Mouse (Mus musculus) C2C12 (cell line): ENCODE measurements around the gene Hipk2. TPM values are rescaled to one million over a fixed set of nuclear protein-coding genes. Genes with fewer than 3 reads are reported as not detected.

Experiments
- H3K27me3 ChIP-seq: one replicate; pipeline ENCODE4 v1.6.1; 2011; ENCODE audit not compliant: control insufficient read depth, insufficient read depth, insufficient read length
- H3K36me3 ChIP-seq: one replicate; pipeline ENCODE4 v1.6.1; 2011; ENCODE audit not compliant: control insufficient read depth, insufficient read depth
- H3K4me3 ChIP-seq: one replicate; pipeline ENCODE4 v1.5.1; 2011; ENCODE audit warnings: mild to moderate bottlenecking, control low read depth; ENCODE audit not compliant: poor library complexity, insufficient read depth, severe bottlenecking
- H3K79me2 ChIP-seq: one replicate; pipeline ENCODE4 v1.6.1; 2011; ENCODE audit not compliant: control insufficient read depth, insufficient read depth
- H3K79me3 ChIP-seq: one replicate; pipeline ENCODE4 v1.6.1; 2011; ENCODE audit warnings: low read depth, control low read depth
- H3ac ChIP-seq: one replicate; pipeline ENCODE3; 2011; ENCODE audit warnings: low read depth; ENCODE audit not compliant: control insufficient read depth, insufficient read length
- CEBPB ChIP-seq: IDR thresholded peaks from one replicate; pipeline ENCODE4 v1.6.1; 2011; ENCODE audit warnings: low read depth, mild to moderate bottlenecking, control low read depth, moderate library complexity
- CTCF ChIP-seq: IDR thresholded peaks from one replicate; pipeline ENCODE4 v1.5.1; 2011; ENCODE audit not compliant: control insufficient read depth, insufficient read depth, insufficient read length
- FOSL1 ChIP-seq: IDR thresholded peaks from one replicate; pipeline ENCODE4 v1.8.0; 2011; ENCODE audit warnings: mild to moderate bottlenecking, low read length; ENCODE audit not compliant: poor library complexity, insufficient read depth, severe bottlenecking
- MAX ChIP-seq: IDR thresholded peaks from one replicate; pipeline ENCODE4 v1.6.1; 2011; ENCODE audit warnings: mild to moderate bottlenecking, control low read depth
- MYOD1 ChIP-seq: IDR thresholded peaks from one replicate; pipeline ENCODE4 v1.6.1; 2011; ENCODE audit warnings: low read depth; ENCODE audit not compliant: control insufficient read depth, insufficient read length
- MYOG ChIP-seq: IDR thresholded peaks from one replicate; pipeline ENCODE4 v1.6.1; 2011; ENCODE audit not compliant: control insufficient read depth, insufficient read length; ENCODE audit errors: extremely low read depth
- USF1 ChIP-seq: IDR thresholded peaks from one replicate; pipeline ENCODE4 v1.6.1; 2011; ENCODE audit warnings: low read depth, mild to moderate bottlenecking, control low read depth, moderate library complexity
- polyA plus RNA-seq: library from polyadenylated mRNA; unstranded; fragments of >200 nt; fragmentation: generic; extraction: Trizol; gene quantifications from one replicate; pipeline ENCODE4 v1.2.1, GENCODE M21; 2012; ENCODE audit warnings: missing spikeins

Gene Hipk2
- polyA plus RNA-seq, 1 experiment = 13.6 TPM

DNA sequence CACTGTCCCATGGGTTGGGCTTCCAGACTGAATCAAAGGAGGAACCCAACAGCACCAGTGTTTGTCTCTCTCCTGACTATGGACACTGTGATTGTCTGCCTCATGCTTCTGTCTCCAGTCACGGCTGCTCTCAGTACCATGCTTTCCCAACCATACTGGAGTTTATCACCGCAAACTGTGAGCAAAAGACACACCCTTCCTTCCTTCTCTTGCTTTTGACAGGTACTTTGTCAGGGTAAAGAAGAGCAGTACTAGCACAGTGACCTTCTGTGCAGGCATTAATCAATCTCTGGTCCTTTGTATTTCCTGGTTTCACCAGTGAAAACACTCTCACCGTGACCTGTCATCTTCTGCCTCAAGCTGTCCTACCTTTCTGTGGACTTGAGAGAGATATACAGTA, 25.7 kb upstream of the Hipk2 start:
- no peak overlapping the region for H3ac ChIP-seq
- no peak for TF ChIP-seq USF1
- no peak for TF ChIP-seq CTCF
- no peak for TF ChIP-seq MYOG
- no peak for TF ChIP-seq CEBPB
- no peak for TF ChIP-seq MYOD1
- TF ChIP-seq FOSL1 = no peak
- TF ChIP-seq MAX = no peak
- no peak overlapping the region for H3K4me3 ChIP-seq
- no peaks in the 10 kb centered on the region for H3K79me2 ChIP-seq
- H3K27me3 ChIP-seq = no peaks in the 10 kb centered on the region
- no peaks in the 10 kb centered on the region for H3K36me3 ChIP-seq
- H3K79me3 ChIP-seq = no peaks in the 10 kb centered on the region

DNA sequence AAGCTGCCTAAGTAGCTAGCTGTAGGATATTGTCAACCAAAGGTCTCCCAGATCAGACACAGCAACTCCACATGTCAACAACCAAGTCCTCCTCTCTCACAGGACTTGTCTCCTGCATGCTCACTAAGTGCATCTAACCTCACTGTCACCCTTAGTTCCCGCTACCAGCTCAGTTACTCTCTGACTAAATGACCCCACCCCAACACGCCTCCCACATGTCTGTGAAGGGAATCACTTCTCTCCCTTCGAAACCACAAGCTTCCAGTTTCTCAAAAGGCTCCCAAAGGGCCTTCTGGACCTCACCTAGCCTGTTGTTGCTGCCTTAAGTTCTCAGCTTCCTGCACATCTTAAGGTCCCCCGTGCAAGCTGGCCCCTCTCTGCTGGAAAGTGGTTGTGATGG, 25.2 kb upstream of the Hipk2 start:
- no peaks in the 10 kb centered on the region for H3K79me3 ChIP-seq
- H3K27me3 ChIP-seq = no peaks in the 10 kb centered on the region
- H3ac ChIP-seq = no peak overlapping the region
- H3K79me2 ChIP-seq = no peaks in the 10 kb centered on the region
- no peak for TF ChIP-seq FOSL1
- no peak for TF ChIP-seq CEBPB
- TF ChIP-seq MAX = no peak
- no peak for TF ChIP-seq MYOD1
- TF ChIP-seq CTCF = no peak
- no peak for TF ChIP-seq USF1
- TF ChIP-seq MYOG = no peak
- no peak overlapping the region for H3K4me3 ChIP-seq
- H3K36me3 ChIP-seq = no peaks in the 10 kb centered on the region

- Histone ChIP-seq H3K79me3 (no peaks in the 10 kb centered on the region), H3K27me3 (no peaks in the 10 kb centered on the region), H3K36me3 (no peaks in the 10 kb centered on the region), H3K4me3 (no peak overlapping the region), H3K79me2 (no peaks in the 10 kb centered on the region), H3ac (no peak overlapping the region)
- no peak for TF ChIP-seq MAX
- TF ChIP-seq FOSL1 = no peak
- no peak for TF ChIP-seq USF1
- TF ChIP-seq MYOD1 = no peak
- no peak for TF ChIP-seq MYOG
- TF ChIP-seq CEBPB = no peak
- no peak for TF ChIP-seq CTCF
Measured at GRCm38 (mm10) chr6:38900479-38901126, 24.6 kb upstream of the Hipk2 start.

GRCm38 (mm10) chr6:38900073-38900472, 24.1 kb upstream of the Hipk2 start:
- Histone ChIP-seq H3K79me3 (no peaks in the 10 kb centered on the region), H3K27me3 (no peaks in the 10 kb centered on the region), H3K36me3 (no peaks in the 10 kb centered on the region), H3K4me3 (no peak overlapping the region), H3ac (no peak overlapping the region), H3K79me2 (no peaks in the 10 kb centered on the region)
- TF ChIP-seq FOSL1 (no peak), CTCF (no peak), CEBPB (no peak), MYOG (no peak), USF1 (no peak), MAX (no peak), MYOD1 (no peak)

- H3K27me3 ChIP-seq = no peaks in the 10 kb centered on the region
- H3K36me3 ChIP-seq = no peaks in the 10 kb centered on the region
- H3K4me3 ChIP-seq = no peak overlapping the region
- TF ChIP-seq CEBPB (no peak), FOSL1 (no peak), USF1 (no peak), MYOD1 (no peak), MYOG (no peak), MAX (no peak), CTCF (no peak)
- no peaks in the 10 kb centered on the region for H3K79me3 ChIP-seq
- no peak overlapping the region for H3ac ChIP-seq
- no peaks in the 10 kb centered on the region for H3K79me2 ChIP-seq
Measured at GRCm38 (mm10) chr6:38893615-38894014, 17.6 kb upstream of the Hipk2 start.

DNA sequence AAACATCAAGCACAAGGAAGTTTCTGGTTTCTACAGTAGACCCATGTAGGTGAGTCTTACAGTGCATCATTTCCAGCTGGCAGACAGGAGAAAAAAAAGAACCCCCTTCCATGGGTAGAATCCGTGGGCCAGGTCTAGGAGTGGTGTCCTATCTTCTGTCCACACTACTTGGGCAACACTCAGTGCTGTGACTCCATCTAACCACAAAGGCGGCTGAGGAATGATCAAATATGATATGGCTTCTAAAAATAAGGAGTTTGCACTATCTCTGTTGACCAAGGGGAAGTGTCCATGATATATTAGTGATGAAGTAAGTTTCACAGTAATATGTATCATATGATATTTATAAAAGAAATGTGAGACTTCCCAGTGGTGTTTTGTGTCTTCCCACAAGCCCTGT, 16.1 kb upstream of the Hipk2 start:
- Histone ChIP-seq H3ac (no peak overlapping the region), H3K79me2 (no peaks in the 10 kb centered on the region), H3K27me3 (no peaks in the 10 kb centered on the region), H3K36me3 (no peaks in the 10 kb centered on the region), H3K4me3 (no peak overlapping the region), H3K79me3 (no peaks in the 10 kb centered on the region)
- TF ChIP-seq MYOD1 (no peak), CEBPB (peak; percentile 11)
